Mouse (Mus musculus) Muller cell, postnatal 12 days (primary cell): ENCODE measurements around the gene Tspan11.

Experiments used
- DNase-seq: peaks from one replicate; pipeline ENCODE4 v3.0.0-alpha.2; 2015; ENCODE audit errors: inconsistent ontology term

The Tspan11 gene

GRCm38 (mm10) chr6:127877026-127877425 lies 10.4 kb upstream of the Tspan11 start:
- no peak for DNase-seq

- DNase-seq = no peak
Measured at GRCm38 (mm10) chr6:127879472-127879871, 7.9 kb upstream of the Tspan11 start.

- no peak for DNase-seq
Measured at GRCm38 (mm10) chr6:127886916-127887315, 473 bp upstream of the Tspan11 start.

- DNase-seq = no peak
Measured at GRCm38 (mm10) chr6:127888581-127888980, 1.2 kb downstream of the Tspan11 start.

GRCm38 (mm10) chr6:127893611-127894010 lies 6.2 kb downstream of the Tspan11 start:
- DNase-seq = no peak

- no peak for DNase-seq
Measured at GRCm38 (mm10) chr6:127894999-127895398, 7.6 kb downstream of the Tspan11 start.

GRCm38 (mm10) chr6:127896425-127896824 lies 9.0 kb downstream of the Tspan11 start:
- DNase-seq = no peak

- no peak for DNase-seq
Measured at GRCm38 (mm10) chr6:127897342-127897741, 10.0 kb downstream of the Tspan11 start.

GRCm38 (mm10) chr6:127900062-127900461 lies 12.7 kb downstream of the Tspan11 start:
- DNase-seq = no peak

GRCm38 (mm10) chr6:127901261-127901660 lies 13.9 kb downstream of the Tspan11 start:
- DNase-seq = no peak

GRCm38 (mm10) chr6:127901669-127902068 lies 14.3 kb downstream of the Tspan11 start:
- DNase-seq = no peak

GRCm38 (mm10) chr6:127902559-127902958 lies 15.2 kb downstream of the Tspan11 start:
- DNase-seq = no peak

- DNase-seq = no peak
Measured at GRCm38 (mm10) chr6:127910638-127911037, 23.2 kb downstream of the Tspan11 start.

GRCm38 (mm10) chr6:127911687-127912086 lies 24.3 kb downstream of the Tspan11 start:
- no peak for DNase-seq

- DNase-seq = no peak
Measured at GRCm38 (mm10) chr6:127912938-127913337, 25.5 kb downstream of the Tspan11 start.

GRCm38 (mm10) chr6:127916993-127917392 lies 29.6 kb downstream of the Tspan11 start:
- no peak for DNase-seq

GRCm38 (mm10) chr6:127917712-127918111 lies 30.3 kb downstream of the Tspan11 start:
- DNase-seq = no peak

- DNase-seq = no peak
Measured at GRCm38 (mm10) chr6:127919491-127919890, 32.1 kb downstream of the Tspan11 start.

- peak; percentile 64 for DNase-seq
Measured at GRCm38 (mm10) chr6:127920652-127921051, 33.3 kb downstream of the Tspan11 start.

GRCm38 (mm10) chr6:127921996-127922395 lies 34.6 kb downstream of the Tspan11 start:
- DNase-seq = no peak

GRCm38 (mm10) chr6:127923296-127923695 lies 35.9 kb downstream of the Tspan11 start:
- DNase-seq = no peak

- no peak for DNase-seq
Measured at GRCm38 (mm10) chr6:127924750-127925149, 37.4 kb downstream of the Tspan11 start.

GRCm38 (mm10) chr6:127925915-127926314 lies 38.5 kb downstream of the Tspan11 start:
- DNase-seq = no peak

- DNase-seq = no peak
Measured at GRCm38 (mm10) chr6:127928682-127929081, 41.3 kb downstream of the Tspan11 start.

GRCm38 (mm10) chr6:127932697-127933096 lies 45.3 kb downstream of the Tspan11 start:
- DNase-seq = no peak
